Mouse (Mus musculus) layer of hippocampus, adult 6 months (tissue): ENCODE results near the gene Trpc2. TPM values are rescaled to one million over a fixed set of nuclear protein-coding genes. Genes with fewer than 3 reads are reported as not detected.

Experiments
- long read RNA-seq, 2 experiments: library from polyadenylated mRNA; unstranded; transcript quantifications; one replicate each; pipeline ENCODE4 v2.0.0; 2019 to 2020
- polyA plus RNA-seq: library from polyadenylated mRNA; unstranded; fragments of <200 nt; fragmentation: Nextera tagmentation; gene quantifications from 2 replicates; pipeline ENCODE4 v1.2.3, GENCODE M21; 2021

Gene Trpc2
- polyA plus RNA-seq, result not detected in 2 replicates
- long read RNA-seq, experiment 1, result 0 reads
- long read RNA-seq, experiment 2, result 0 reads

DNA sequence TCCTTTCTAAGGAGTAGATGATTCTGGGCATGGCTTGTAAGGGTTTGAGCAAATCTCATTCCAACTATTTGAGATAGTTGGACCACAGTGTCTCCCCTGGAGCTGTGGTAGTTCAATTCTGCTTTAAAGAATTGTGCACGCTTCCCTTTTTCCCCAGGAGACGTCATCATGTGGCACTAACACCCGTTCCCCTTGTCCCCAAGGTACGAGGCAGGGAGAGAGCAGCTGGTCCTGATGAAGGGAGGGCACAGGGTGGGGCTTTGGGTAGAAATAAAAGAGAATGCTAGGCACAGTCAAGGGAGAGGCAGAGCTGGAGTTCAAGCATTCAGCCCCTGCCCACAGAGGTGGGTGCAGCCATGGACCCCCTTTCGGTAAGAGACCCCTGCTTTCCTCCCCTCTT lies at the start of gene Trpc2:
Gene Trpc2, plus strand, starts transcription at position 301 of the 400 bp plus-strand sequence.

DNA sequence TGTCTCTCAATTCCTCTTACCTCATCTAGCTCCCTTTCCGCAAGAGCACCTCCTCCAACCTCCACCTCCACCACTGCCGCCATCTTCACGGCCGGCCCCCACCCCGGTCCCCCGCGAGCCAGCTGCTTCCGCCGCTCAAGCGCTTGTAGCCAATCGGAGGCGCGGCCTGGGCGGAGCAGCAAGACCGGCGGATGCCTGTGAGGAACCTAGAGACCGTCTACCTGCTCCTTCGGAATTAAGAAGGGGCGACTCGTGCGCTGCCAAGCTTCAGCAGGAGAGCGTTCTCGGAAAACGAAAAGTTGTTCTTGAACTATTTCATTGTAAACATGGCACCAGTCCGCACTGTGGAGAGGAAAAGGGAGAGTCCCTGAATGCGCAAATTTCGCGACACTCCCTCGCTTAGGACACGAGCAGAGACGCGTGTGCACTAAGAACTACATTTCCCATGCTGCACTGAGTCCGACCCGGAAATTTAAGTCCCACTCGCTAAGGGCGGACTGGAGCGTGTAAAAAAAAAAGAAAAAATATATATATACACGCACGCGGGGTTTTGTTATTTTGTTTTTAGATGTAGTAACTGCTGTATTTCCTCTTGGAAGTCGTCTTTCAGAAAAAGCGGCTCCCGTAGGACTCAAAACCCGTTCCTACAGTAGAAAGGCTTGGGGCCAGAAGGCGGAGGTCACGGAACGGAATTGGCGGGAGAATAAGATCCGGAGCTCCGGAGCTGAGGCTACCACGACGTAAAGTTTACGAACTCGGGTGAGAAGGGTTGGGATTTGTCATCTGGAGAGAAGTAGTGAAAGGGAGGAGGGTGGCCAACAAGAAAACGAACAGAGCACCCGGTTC lies 17.6 kb upstream of the Trpc2 start, which contains the start of the genes Rnf121, Xndc1 and Xntrpc:
Gene Rnf121, minus strand, starts transcription at position 424 of the 846 bp plus-strand sequence.
Gene Xndc1, plus strand, starts transcription at position 466 of the 846 bp plus-strand sequence.
Gene Xntrpc, plus strand, starts transcription at position 668 of the 846 bp plus-strand sequence.

DNA sequence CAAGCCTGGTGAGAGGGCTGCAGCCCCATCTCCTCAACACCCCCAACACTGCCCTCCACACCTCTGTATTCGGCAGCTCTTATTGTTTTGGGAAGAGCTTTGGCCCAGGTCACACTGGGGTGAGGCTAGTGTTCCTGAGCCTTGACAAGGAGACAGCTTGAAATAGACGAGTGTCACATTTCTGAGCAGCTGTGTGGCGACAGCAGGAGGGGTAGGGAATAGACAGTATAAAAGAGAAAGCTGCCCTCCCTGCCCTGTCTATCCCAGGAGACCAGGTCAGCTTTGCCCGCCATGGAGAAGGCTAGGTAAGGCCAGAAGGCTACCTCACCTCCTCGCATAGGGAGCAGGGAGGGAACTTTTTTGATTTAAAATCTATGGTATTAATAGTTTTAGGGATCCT lies 18.6 kb downstream of the Trpc2 start, which contains the start of gene Art1:
Gene Art1, plus strand, starts transcription at position 257 of the 400 bp plus-strand sequence.

DNA sequence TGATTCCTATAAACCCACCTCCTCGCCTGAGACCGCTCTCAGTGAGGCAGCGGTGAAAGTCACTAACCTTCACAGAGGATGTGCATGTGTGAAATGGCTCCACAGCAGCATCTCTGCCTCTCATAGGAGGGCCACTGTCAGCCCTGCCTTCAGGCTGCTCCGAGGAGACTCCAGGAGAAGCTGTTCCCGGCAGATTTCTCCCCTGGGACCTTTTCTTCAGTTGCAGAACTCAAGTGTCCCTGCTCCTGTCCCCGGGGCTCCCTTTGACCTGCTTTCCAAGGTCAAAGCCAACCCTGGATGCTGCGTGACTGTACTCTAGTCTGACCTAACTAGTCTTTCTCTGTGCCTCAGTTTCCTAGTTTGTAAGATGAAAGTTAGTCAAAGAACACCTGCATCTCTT lies 26.3 kb downstream of the Trpc2 start, which contains the start of gene Art5:
Gene Art5, minus strand, starts transcription at position 319 of the 400 bp plus-strand sequence.

DNA sequence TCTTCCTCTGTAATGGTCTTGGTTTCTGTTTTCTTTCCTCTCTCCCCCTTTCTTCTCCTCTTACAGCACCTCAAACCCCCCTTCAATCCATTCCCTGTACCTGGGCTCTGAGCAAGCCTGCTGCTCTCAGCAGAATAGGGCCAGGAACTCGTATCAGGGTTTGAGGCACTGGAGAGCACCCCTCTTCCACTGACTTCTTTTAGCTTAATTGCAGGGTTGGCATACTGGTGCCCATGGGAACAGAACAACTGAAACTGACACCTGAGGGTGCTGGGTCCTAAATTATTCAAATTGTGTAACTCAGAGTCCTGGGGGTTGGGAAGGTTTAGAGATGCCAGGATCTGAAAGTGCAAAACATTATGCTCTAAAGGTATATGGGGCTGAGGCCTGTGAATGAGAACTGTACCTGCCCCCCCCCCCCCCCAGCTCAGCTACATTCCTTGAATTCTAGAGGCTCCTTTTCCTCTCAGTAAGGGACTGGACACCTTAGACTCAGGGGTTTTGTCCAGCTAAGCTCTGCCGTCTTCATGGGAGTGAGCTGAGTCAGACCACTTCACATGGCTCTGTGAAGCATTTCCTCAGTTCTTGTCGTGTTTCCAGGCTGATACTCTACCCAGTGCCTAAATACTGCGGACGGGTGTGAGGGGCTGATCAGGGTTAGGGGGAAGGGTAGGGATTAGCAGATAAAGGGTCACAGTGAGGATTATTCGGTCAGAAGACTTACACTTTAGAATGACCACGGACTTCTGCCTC lies 33.8 kb downstream of the Trpc2 start, which contains the start of gene Chrna10:
Gene Chrna10, minus strand, starts transcription at position 250 of the 753 bp plus-strand sequence.

Other genes starting within 250 kb of the Trpc2 start
- 2.2 and 2.9 TPM in 2 replicates for gene Inppl1, start 244.9 kb upstream of the Trpc2 start, polyA plus RNA-seq
- gene Folr2, start 225.9 kb upstream of the Trpc2 start, polyA plus RNA-seq, result 0.78 and 0.93 TPM in 2 replicates
- 26.6 and 27.6 TPM in 2 replicates for gene Anapc15, start 219.4 kb upstream of the Trpc2 start, polyA plus RNA-seq
- 7.6 and 132 TPM in 2 replicates for gene Folr1, start 212.3 kb upstream of the Trpc2 start, polyA plus RNA-seq
- 224 and 235 TPM in 2 replicates for gene Lamtor1, start 177.2 kb upstream of the Trpc2 start, polyA plus RNA-seq
- not detected in 2 replicates for gene Tomt, start 176.8 kb upstream of the Trpc2 start, polyA plus RNA-seq
- 13.0 and 24.4 TPM in 2 replicates for gene Lrrc51, start 149.2 kb upstream of the Trpc2 start, polyA plus RNA-seq
- gene Numa1, start 149.0 kb upstream of the Trpc2 start, polyA plus RNA-seq, result 25.8 and 31.2 TPM in 2 replicates
- gene Il18bp, start 64.4 kb upstream of the Trpc2 start, polyA plus RNA-seq, result 0.60 and 1.5 TPM in 2 replicates
- 18.0 and 19.2 TPM in 2 replicates for gene Rnf121, start 17.6 kb upstream of the Trpc2 start, polyA plus RNA-seq
- 2.4 and 3.1 TPM in 2 replicates for gene Xndc1, start 17.6 kb upstream of the Trpc2 start, polyA plus RNA-seq
- gene Xntrpc, start 17.4 kb upstream of the Trpc2 start, polyA plus RNA-seq, result 0.09 and 0.13 TPM in 2 replicates
- gene Art1, start 18.6 kb downstream of the Trpc2 start, polyA plus RNA-seq, result 0.10 and 0.11 TPM in 2 replicates
- not detected in 2 replicates for gene Art5, start 26.4 kb downstream of the Trpc2 start, polyA plus RNA-seq
- 0.05 and 0.21 TPM in 2 replicates for gene Chrna10, start 33.7 kb downstream of the Trpc2 start, polyA plus RNA-seq
- 6.2 and 9.5 TPM in 2 replicates for gene Nup98, start 127.1 kb downstream of the Trpc2 start, polyA plus RNA-seq
- 29.1 and 29.3 TPM in 2 replicates for gene Pgap2, start 127.1 kb downstream of the Trpc2 start, polyA plus RNA-seq
- 33.4 and 47.7 TPM in 2 replicates for gene Rhog, start 172.9 kb downstream of the Trpc2 start, polyA plus RNA-seq
- gene Stim1, start 184.7 kb downstream of the Trpc2 start, polyA plus RNA-seq, result 20.4 TPM in 2 replicates